17 mouse cellular contexts compared by ENCODE assay signal in genomic region chr1:87659618-87659960, GRCm38 (mm10). TPM values are rescaled to one million over a fixed set of nuclear protein-coding genes. Genes with fewer than 3 reads are reported as not detected.
DNase-seq lines count a peak whose midpoint lies in the region; TF ChIP-seq lines count a peak whose summit lies in the region.
"Had no signal": no experiment of that assay in that cellular context is flagged by ENCODE, and none has a peak within 500 bp of the region (broad histone marks: within the 10 kb centered on the region; RNA-seq: fewer than 3 reads in every experiment).

No protein-coding gene starts in this region.

- 0 out of 2 replicates have a peak overlapping the region, but pooled peaks have one; percentile 3 for H3K27ac ChIP-seq in gastrocnemius, adult 2 months
- H3K27ac ChIP-seq in bone marrow, adult 2 months (ENCODE audit: control insufficient read depth, insufficient read depth, low read depth, low read length, poor library complexity): peak overlapping the region; percentile 47; the same call in 1 of the 2 replicates
- peak overlapping the region; percentile 93 for H3K27ac ChIP-seq in macrophage
- H3K27ac ChIP-seq in kidney, adult 2 months (ENCODE audit: insufficient read depth, low read depth, low read length): no peak overlapping the region
- H3K27ac ChIP-seq: forebrain, embryonic 13.5 days; heart, embryonic 10.5 days; hindbrain, embryonic 12.5 days; limb, embryonic 15.5 days; lung, embryonic 15.5 days; midbrain, embryonic 12.5 days had no signal

- no peak for TF ChIP-seq CTCF in gastrocnemius, adult 2 months (IDR thresholded peaks at IDR 0.05)
- no peak for TF ChIP-seq CTCF in bone marrow, adult 2 months (IDR thresholded peaks at IDR 0.05; ENCODE audit: control insufficient read depth, insufficient read depth, low read length)
- TF ChIP-seq CTCF in kidney, adult 2 months (conservative IDR thresholded peaks at IDR 0.05; ENCODE audit: insufficient read depth, insufficient read length, low read depth, low read length): no peak

- no peak overlapping the region for H3K4me3 ChIP-seq in gastrocnemius, adult 2 months
- H3K4me3 ChIP-seq in bone marrow, adult 2 months (replicated peaks; ENCODE audit: control insufficient read depth, low read depth, low read length): no peak overlapping the region
- H3K4me3 ChIP-seq in macrophage (ENCODE audit: inconsistent target): no peak overlapping the region
- no peak overlapping the region for H3K4me3 ChIP-seq in kidney, adult 2 months (ENCODE audit: insufficient read depth, low read depth, low read length)
- H3K4me3 ChIP-seq: forebrain, embryonic 13.5 days; heart, embryonic 10.5 days; hindbrain, embryonic 12.5 days; limb, embryonic 15.5 days; lung, embryonic 15.5 days; midbrain, embryonic 12.5 days had no signal

- no peak for DNase-seq in gastrocnemius, adult 2 months
- no peak for DNase-seq in gastrocnemius, postnatal 36 days
- DNase-seq in right cerebral cortex, adult 18-20 months: peak; percentile 21
- DNase-seq in right cerebral cortex, postnatal 4 days: no peak
- no peak for DNase-seq in kidney, adult 2 months
- no peak for DNase-seq in heart, adult 18-20 months
- DNase-seq: adrenal gland, adult 8-10 months; cerebellum, adult 18-20 months; cerebellum, postnatal 36 days had no signal

- H3K4me1 ChIP-seq in bone marrow, adult 2 months (ENCODE audit: control insufficient read depth, insufficient read depth, low read length): peaks cover 19% of the 10 kb centered on the region
- no peaks in the 10 kb centered on the region for H3K4me1 ChIP-seq in kidney, adult 2 months (ENCODE audit: control insufficient read depth, insufficient read depth, low read length)
- H3K4me1 ChIP-seq: forebrain, embryonic 13.5 days; lung, embryonic 15.5 days had no signal

- intact Hi-C loops in gastrocnemius, adult 2 months (cut with DNase I): no loop called here
- intact Hi-C loops in gastrocnemius, postnatal 36 days (cut with DNase I): no loop called here

- H3K36me3 ChIP-seq in macrophage (ENCODE audit: inconsistent target): peaks cover 28% of the 10 kb centered on the region; the same call in 1 of the 2 replicates
- no peaks in the 10 kb centered on the region for H3K36me3 ChIP-seq in kidney, adult 2 months (ENCODE audit: control insufficient read depth, insufficient read depth, low read length)
- H3K36me3 ChIP-seq: heart, embryonic 10.5 days; hindbrain, embryonic 12.5 days; limb, embryonic 15.5 days; lung, embryonic 15.5 days; midbrain, embryonic 12.5 days had no signal

- no peak for TF ChIP-seq POLR2A in bone marrow, adult 2 months (IDR thresholded peaks at IDR 0.05; ENCODE audit: borderline replicate concordance, control insufficient read depth, low read depth, low read length)
- TF ChIP-seq POLR2A in kidney, adult 2 months (IDR thresholded peaks at IDR 0.05; ENCODE audit: low read depth, low read length): no peak

- no peaks in the 10 kb centered on the region for H3K27me3 ChIP-seq in kidney, adult 2 months (replicated peaks; ENCODE audit: control insufficient read depth, insufficient read depth, low read length)
- H3K27me3 ChIP-seq: forebrain, embryonic 13.5 days; hindbrain, embryonic 12.5 days; limb, embryonic 15.5 days; lung, embryonic 15.5 days; midbrain, embryonic 12.5 days had no signal

- peaks cover 94% of the 10 kb centered on the region for H3K79me2 ChIP-seq in macrophage (ENCODE audit: inconsistent target)

- 33% methylated on average over 4 of the region's 4 CpGs for WGBS in bone marrow, adult 2 months
- WGBS in macrophage (ENCODE audit: missing documents): 28% methylated on average over 3 of the region's 4 CpGs
- WGBS in kidney, adult 2 months: 80% methylated on average over 4 of the region's 4 CpGs

RNA-seq across cellular contexts. Expression of gene Inpp5d, which starts 39.5 kb away (rescaled TPM):
- 1 to 10 TPM; 3.8 to 4.2 TPM for total RNA-seq in gastrocnemius, adult 2 months (2021)
- 1 to 10 TPM; 3.8 to 5.3 TPM for total RNA-seq in gastrocnemius, postnatal 36 days (2021)
- 47.2 and 80.4 TPM in 2 replicates for polyA plus RNA-seq in bone marrow, adult 2 months (2011; ENCODE audit: insufficient read depth, insufficient read length, low replicate concordance, missing spikeins)
- 100 to 1,000 TPM in 23 of 26 experiments, 10 to 100 TPM in 3; 27.7 to 953 (median 662) TPM for total RNA-seq in macrophage (2018; cell fraction: chromatin; rRNA removed)
- total RNA-seq in macrophage (2018; cell fraction: cytosol; rRNA removed): 100 to 1,000 TPM in 25 of 26 experiments, 10 to 100 TPM in 1; 98.1 to 214 (median 175) TPM
- total RNA-seq in macrophage (2018; cell fraction: nucleus; rRNA removed): 100 to 1,000 TPM in 22 of 26 experiments, 10 to 100 TPM in 4; 36.2 to 581 (median 315) TPM
- 176 to 213 TPM (median 185 TPM) in 3 replicates for polyA plus RNA-seq in macrophage (2018)
- polyA plus RNA-seq in kidney, adult 2 months (2012; rRNA removed): 18.6 and 20.0 TPM in 2 replicates
- 10 to 100 TPM; 17.3 to 24.4 TPM for total RNA-seq in heart, adult 18-20 months (2021)
